Comparison of ENCODE assay signal across 22 mouse cellular contexts in the genomic region with DNA sequence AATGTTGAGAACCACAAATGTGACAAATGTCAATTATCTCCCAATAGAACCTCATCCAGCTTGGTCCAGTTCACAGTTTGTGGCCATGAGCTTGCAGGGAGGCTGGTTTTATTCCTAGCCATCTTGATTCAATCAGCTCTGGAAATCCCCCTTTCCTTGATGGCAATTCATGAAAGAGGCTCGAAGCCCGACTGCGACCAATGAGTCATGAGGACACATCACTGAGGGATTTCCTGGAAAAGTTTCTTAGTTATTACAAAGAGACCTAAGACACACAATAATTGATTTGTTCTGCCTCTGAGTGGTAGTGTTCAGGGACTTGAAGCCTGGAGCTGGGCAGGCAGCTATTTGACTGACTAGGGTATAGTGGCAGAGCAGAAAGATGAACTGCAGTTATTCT. TPM values are rescaled to one million over a fixed set of nuclear protein-coding genes. Genes with fewer than 3 reads are reported as not detected.
A peak's percentile ranks its signal among the peaks of the same experiment; 100 is the strongest.
DNase-seq lines count a peak whose midpoint lies in the region; ATAC-seq and TF ChIP-seq lines count a peak whose summit lies in the region.
"Had no signal": no experiment of that assay in that cellular context is flagged by ENCODE, and none has a peak within 500 bp of the region (broad histone marks: within the 10 kb centered on the region; RNA-seq: fewer than 3 reads in every experiment).

No protein-coding gene starts in this region.

- DNase-seq in adrenal gland, postnatal 36 days: peak; percentile 13 to 19
- no peak for DNase-seq in adrenal gland, postnatal 10 days
- DNase-seq in Patski (ENCODE audit: low read depth, low spot score): peak; percentile 46
- peak; percentile 69 for DNase-seq in embryonic facial prominence, embryonic 14.5 days (ENCODE audit: low spot score)
- no peak for DNase-seq in heart, postnatal 36 days
- DNase-seq in right cerebral cortex, adult 18-20 months: no peak
- DNase-seq: adrenal gland, postnatal 14 days; cerebellum, adult 2 months; cerebellum, postnatal 10 days; gastrocnemius, adult 2 months; heart, adult 18-20 months; heart, postnatal 14 days; kidney, adult 2 months had no signal

- no peaks in the 10 kb centered on the region for H3K9me3 ChIP-seq in embryonic facial prominence, embryonic 14.5 days (ENCODE audit: control insufficient read depth, low read length)
- H3K9me3 ChIP-seq in midbrain, embryonic 13.5 days: no peaks in the 10 kb centered on the region
- H3K9me3 ChIP-seq: embryonic facial prominence, embryonic 12.5 days; forebrain, embryonic 10.5 days; heart, embryonic 15.5 days; hindbrain, embryonic 10.5 days; intestine, embryonic 15.5 days had no signal

- H3K4me2 ChIP-seq in embryonic facial prominence, embryonic 14.5 days (ENCODE audit: low read depth, low read length): no peak overlapping the region
- H3K4me2 ChIP-seq in midbrain, embryonic 13.5 days (replicated peaks): no peak overlapping the region
- H3K4me2 ChIP-seq: embryonic facial prominence, embryonic 12.5 days; heart, embryonic 11.5 days; heart, embryonic 15.5 days; hindbrain, embryonic 14.5 days; intestine, embryonic 15.5 days had no signal

- in situ Hi-C loops in Patski (cut with MboI; ENCODE audit: low pct_unique_long_range_greater_than_20kb): no loop called here

- CTCF ChIA-PET in Patski (lab: Charles Lee): interaction anchor here (0.9 to 1.6 kb wide), 3 partner anchors 10 to 262 kb away, joined by 3 read pairs; no protein-coding TSS in a partner anchor

- no peaks in the 10 kb centered on the region for H3K27me3 ChIP-seq in Patski
- no peaks in the 10 kb centered on the region for H3K27me3 ChIP-seq in embryonic facial prominence, embryonic 14.5 days (replicated peaks; ENCODE audit: control insufficient read depth, insufficient read depth, low read length)
- peaks cover 2% of the 10 kb centered on the region; the same call in 1 of the 2 replicates for H3K27me3 ChIP-seq in midbrain, embryonic 13.5 days
- H3K27me3 ChIP-seq: embryonic facial prominence, embryonic 12.5 days; intestine, embryonic 15.5 days had no signal

- H3K36me3 ChIP-seq in embryonic facial prominence, embryonic 14.5 days (ENCODE audit: control insufficient read depth, insufficient read depth, low read length): no peaks in the 10 kb centered on the region
- no peaks in the 10 kb centered on the region for H3K36me3 ChIP-seq in midbrain, embryonic 13.5 days
- H3K36me3 ChIP-seq: embryonic facial prominence, embryonic 12.5 days; forebrain, embryonic 10.5 days; heart, embryonic 15.5 days; hindbrain, embryonic 10.5 days; intestine, embryonic 15.5 days had no signal

- intact Hi-C loops in heart, postnatal 36 days (cut with DNase I): loop anchor here (5.0 kb wide), 2 partner anchors 96 to 201 kb away; no protein-coding TSS in a partner anchor

- ATAC-seq in Patski: peak; percentile 42
- ATAC-seq in embryonic facial prominence, embryonic 14.5 days (ENCODE audit: low read depth): no peak
- no peak for ATAC-seq in midbrain, embryonic 13.5 days
- ATAC-seq: forebrain, embryonic 14.5 days; intestine, embryonic 15.5 days had no signal

- WGBS in embryonic facial prominence, embryonic 14.5 days: 38% methylated on average over 3 of the region's 3 CpGs
- 57% methylated on average over 3 of the region's 3 CpGs for WGBS in midbrain, embryonic 13.5 days

- H3K4me1 ChIP-seq in embryonic facial prominence, embryonic 14.5 days (ENCODE audit: control insufficient read depth, insufficient read depth, low read length): peaks cover 21% of the 10 kb centered on the region
- H3K4me1 ChIP-seq in midbrain, embryonic 13.5 days (replicated peaks): 0 out of 2 replicates have a peak, but pooled peaks cover 4% of the 10 kb centered on the region

- no peak overlapping the region for H3K4me3 ChIP-seq in embryonic facial prominence, embryonic 14.5 days (ENCODE audit: low read depth, low read length)
- no peak overlapping the region for H3K4me3 ChIP-seq in midbrain, embryonic 13.5 days (replicated peaks)
- H3K4me3 ChIP-seq: embryonic facial prominence, embryonic 12.5 days; forebrain, embryonic 10.5 days; gastrocnemius, adult 2 months; heart, embryonic 15.5 days; hindbrain, embryonic 10.5 days; intestine, embryonic 15.5 days had no signal

- no peak overlapping the region for H3K27ac ChIP-seq in embryonic facial prominence, embryonic 14.5 days (replicated peaks; ENCODE audit: low read depth, low read length)
- no peak overlapping the region for H3K27ac ChIP-seq in midbrain, embryonic 13.5 days
- H3K27ac ChIP-seq: embryonic facial prominence, embryonic 12.5 days; forebrain, embryonic 10.5 days; gastrocnemius, adult 2 months; heart, embryonic 15.5 days; hindbrain, embryonic 10.5 days; hindbrain, embryonic 14.5 days; intestine, embryonic 15.5 days had no signal

- no peak overlapping the region for H3K9ac ChIP-seq in embryonic facial prominence, embryonic 14.5 days (ENCODE audit: low read depth, low read length)
- H3K9ac ChIP-seq in midbrain, embryonic 13.5 days (replicated peaks): no peak overlapping the region
- H3K9ac ChIP-seq: embryonic facial prominence, embryonic 12.5 days; heart, embryonic 15.5 days; hindbrain, embryonic 14.5 days; intestine, embryonic 15.5 days had no signal

- POLR2A ChIA-PET in Patski (lab: Charles Lee): interaction anchor here (0.9 kb wide), 1 partner anchor 33 kb away, joined by 3 read pairs; no protein-coding TSS in a partner anchor

- no peak for TF ChIP-seq CTCF in Patski (IDR thresholded peaks at IDR 0.05)

RNA-seq across cellular contexts. Expression of a gene that starts 15.3 kb away (rescaled TPM):
- 1 to 10 TPM; 1.2 to 3.8 TPM for total RNA-seq in adrenal gland, postnatal 36 days (2021)
- total RNA-seq in adrenal gland, postnatal 10 days (2021): 1 to 10 TPM in 1 of 2 experiments, under 1 TPM in 1; 0.84 to 3.0 TPM
- polyA plus RNA-seq in Patski (2021): 1.6 TPM
- polyA plus RNA-seq in embryonic facial prominence, embryonic 14.5 days (2014; fragmentation: Nextera tagmentation; extraction: Ambion mirVana): 4.1 and 4.6 TPM in 2 replicates
- total RNA-seq in heart, postnatal 36 days (2021): 10 to 100 TPM in 1 of 2 experiments, 1 to 10 TPM in 1; 9.9 to 11.8 TPM
- 5.5 and 6.8 TPM in 2 replicates for polyA plus RNA-seq in midbrain, embryonic 13.5 days (2015; fragmentation: Nextera tagmentation; extraction: Ambion mirVana)

Comparison
In these comparisons a context has a peak if more than half of its experiments do, and no peak if none do; other contexts are left out.
1. DNase-seq: peak in adrenal gland, postnatal 36 days (2 of 2), Patski (single experiment) and embryonic facial prominence, embryonic 14.5 days (single experiment); none in adrenal gland, postnatal 10 days (single experiment), heart, postnatal 36 days (0 of 2) and right cerebral cortex, adult 18-20 months (single experiment).